Mouse (Mus musculus) intestine, embryonic 16.5 days (tissue): ENCODE measurements at regions not wholly inside any gene's neighbourhood (a gene's known extent, or its start where the extent isn't known, plus 50 kb on each side); places are given as distances from the start of the nearest gene placed in this dataset.

Source experiments
- ATAC-seq: fragments of 200-750 bp; cut with Nextera tagmentation; 2 replicates; pipeline ENCODE4 v1.8.0; 2017; ENCODE audit warnings: moderate TSS enrichment, moderate library complexity
- H3K27ac ChIP-seq: fragments of 300-500 bp; sonication (generic); 2 replicates; pipeline ENCODE4 v1.5.1; 2014; ENCODE audit warnings: mild to moderate bottlenecking, low read length
- H3K27me3 ChIP-seq: fragments of 300-500 bp; sonication (generic); replicated peaks from 2 replicates; pipeline ENCODE4 v1.6.1; 2014; ENCODE audit warnings: low read length, control low read depth, mixed read lengths; ENCODE audit not compliant: control insufficient read depth, insufficient read depth
- H3K36me3 ChIP-seq: fragments of 300-500 bp; sonication (generic); 2 replicates; pipeline ENCODE4 v1.6.1; 2014; ENCODE audit warnings: low read length, control low read depth; ENCODE audit not compliant: control insufficient read depth, insufficient read depth
- H3K4me1 ChIP-seq: fragments of 300-500 bp; sonication (generic); 2 replicates; pipeline ENCODE4 v1.6.1; 2014; ENCODE audit warnings: low read length, control low read depth, mixed read lengths; ENCODE audit not compliant: control insufficient read depth, insufficient read depth
- H3K4me2 ChIP-seq: fragments of 300-500 bp; sonication (generic); 2 replicates; pipeline ENCODE4 v1.6.1; 2014; ENCODE audit warnings: low read depth, low read length, control low read depth
- H3K4me3 ChIP-seq: fragments of 300-500 bp; sonication (generic); 2 replicates; pipeline ENCODE4 v1.5.1; 2014; ENCODE audit warnings: mild to moderate bottlenecking, low read length
- H3K9ac ChIP-seq: fragments of 300-500 bp; sonication (generic); 2 replicates; pipeline ENCODE4 v1.6.1; 2014; ENCODE audit warnings: low read depth, low read length
- H3K9me3 ChIP-seq: fragments of 300-500 bp; sonication (generic); 2 replicates; pipeline ENCODE4 v1.6.1; 2016; ENCODE audit warnings: low read length, control low read depth; ENCODE audit not compliant: control insufficient read depth
- WGBS: fragments of 180-500 bp; shearing (Covaris S2); extraction: QIAGEN DNeasy Blood & Tissue Kit; methylation state at CpG from one replicate; pipeline ENCODE4 v1.1.7; 2014; 5-methylcytosine and 5-hydroxymethylcytosine counted together

GRCm38 (mm10) chr11:7533327-7533726 is 319.6 kb upstream of the Igfbp3 start:
- Histone ChIP-seq H3K27ac (no peak overlapping the region), H3K9ac (no peak overlapping the region), H3K4me3 (no peak overlapping the region), H3K9me3 (peaks cover 6% of the 10 kb centered on the region; the same call in 1 of the 2 replicates), H3K4me2 (no peak overlapping the region), H3K4me1 (no peaks in the 10 kb centered on the region), H3K27me3 (no peaks in the 10 kb centered on the region), H3K36me3 (no peaks in the 10 kb centered on the region)
- no peak for ATAC-seq
- WGBS = 52% methylated on average over 1 of the region's 1 CpGs

- H3K27me3 ChIP-seq = no peaks in the 10 kb centered on the region
- H3K9me3 ChIP-seq = peaks cover 4% of the 10 kb centered on the region; the same call in 1 of the 2 replicates
- no peak overlapping the region for H3K9ac ChIP-seq
- no peak for ATAC-seq
- H3K36me3 ChIP-seq = no peaks in the 10 kb centered on the region
- no peak overlapping the region for H3K4me3 ChIP-seq
- H3K4me2 ChIP-seq = no peak overlapping the region
- H3K27ac ChIP-seq = no peak overlapping the region
- 75% methylated on average over 3 of the region's 3 CpGs for WGBS
- no peaks in the 10 kb centered on the region for H3K4me1 ChIP-seq
Measured at GRCm38 (mm10) chr11:7531847-7532246, 318.1 kb upstream of the Igfbp3 start.

- H3K27ac ChIP-seq = no peak overlapping the region
Measured at GRCm38 (mm10) chr11:7530482-7531148, 316.9 kb upstream of the Igfbp3 start.

GRCm38 (mm10) chr11:7519556-7519955 is 305.8 kb upstream of the Igfbp3 start:
- no peaks in the 10 kb centered on the region for H3K27me3 ChIP-seq
- 74% methylated on average over 2 of the region's 2 CpGs for WGBS

More at GRCm38 (mm10) chr11:7530482-7531148, 316.9 kb upstream of the Igfbp3 start:
- no peaks in the 10 kb centered on the region for H3K4me1 ChIP-seq
- H3K4me2 ChIP-seq = no peak overlapping the region
- H3K4me3 ChIP-seq = no peak overlapping the region
- 63% methylated on average over 6 of the region's 6 CpGs for WGBS
- H3K27me3 ChIP-seq = no peaks in the 10 kb centered on the region
- H3K9me3 ChIP-seq = no peaks in the 10 kb centered on the region
- no peak for ATAC-seq
- no peak overlapping the region for H3K9ac ChIP-seq
- no peaks in the 10 kb centered on the region for H3K36me3 ChIP-seq

GRCm38 (mm10) chr11:7508861-7509260 is 295.1 kb upstream of the Igfbp3 start:
- H3K9me3 ChIP-seq = no peaks in the 10 kb centered on the region
- H3K9ac ChIP-seq = no peak overlapping the region
- 78% methylated on average over 5 of the region's 5 CpGs for WGBS
- ATAC-seq = no peak
- H3K4me1 ChIP-seq = no peaks in the 10 kb centered on the region
- H3K27me3 ChIP-seq = no peaks in the 10 kb centered on the region
- H3K4me2 ChIP-seq = no peak overlapping the region
- no peak overlapping the region for H3K4me3 ChIP-seq
- no peak overlapping the region for H3K27ac ChIP-seq
- no peaks in the 10 kb centered on the region for H3K36me3 ChIP-seq

More at GRCm38 (mm10) chr11:7519556-7519955, 305.8 kb upstream of the Igfbp3 start:
- Histone ChIP-seq H3K27ac (no peak overlapping the region), H3K9me3 (no peaks in the 10 kb centered on the region), H3K4me1 (no peaks in the 10 kb centered on the region), H3K36me3 (no peaks in the 10 kb centered on the region), H3K9ac (no peak overlapping the region), H3K4me3 (no peak overlapping the region), H3K4me2 (no peak overlapping the region)
- ATAC-seq = no peak

- Histone ChIP-seq H3K36me3 (no peaks in the 10 kb centered on the region), H3K9me3 (no peaks in the 10 kb centered on the region), H3K4me3 (no peak overlapping the region), H3K4me2 (no peak overlapping the region), H3K4me1 (no peaks in the 10 kb centered on the region), H3K27me3 (no peaks in the 10 kb centered on the region), H3K9ac (no peak overlapping the region), H3K27ac (no peak overlapping the region)
- 31% methylated on average over 7 of the region's 7 CpGs for WGBS
- no peak for ATAC-seq
Measured at GRCm38 (mm10) chr11:7506421-7506945, 292.8 kb upstream of the Igfbp3 start.

- Histone ChIP-seq H3K4me1 (no peaks in the 10 kb centered on the region), H3K9me3 (no peaks in the 10 kb centered on the region), H3K27me3 (no peaks in the 10 kb centered on the region), H3K4me3 (no peak overlapping the region), H3K4me2 (no peak overlapping the region), H3K9ac (no peak overlapping the region), H3K27ac (no peak overlapping the region), H3K36me3 (no peaks in the 10 kb centered on the region)
- peak; percentile 38; the same call in 1 of the 2 replicates for ATAC-seq
- WGBS = 78% methylated on average over 10 of the region's 10 CpGs
Measured at GRCm38 (mm10) chr11:7504651-7505321, 291.1 kb upstream of the Igfbp3 start.

- Histone ChIP-seq H3K36me3 (no peaks in the 10 kb centered on the region), H3K9me3 (no peaks in the 10 kb centered on the region), H3K27me3 (no peaks in the 10 kb centered on the region), H3K4me3 (no peak overlapping the region), H3K27ac (no peak overlapping the region), H3K4me1 (no peaks in the 10 kb centered on the region), H3K9ac (no peak overlapping the region), H3K4me2 (no peak overlapping the region)
- ATAC-seq = no peak
- WGBS = 77% methylated on average over 2 of the region's 2 CpGs
Measured at GRCm38 (mm10) chr11:7502679-7503078, 289.0 kb upstream of the Igfbp3 start.

GRCm38 (mm10) chr11:7502045-7502444 is 288.3 kb upstream of the Igfbp3 start:
- no peaks in the 10 kb centered on the region for H3K36me3 ChIP-seq
- H3K27me3 ChIP-seq = no peaks in the 10 kb centered on the region
- H3K4me2 ChIP-seq = no peak overlapping the region
- ATAC-seq = no peak
- WGBS = 77% methylated on average over 2 of the region's 2 CpGs
- H3K4me3 ChIP-seq = no peak overlapping the region
- H3K9me3 ChIP-seq = no peaks in the 10 kb centered on the region
- no peak overlapping the region for H3K27ac ChIP-seq
- no peak overlapping the region for H3K9ac ChIP-seq
- no peaks in the 10 kb centered on the region for H3K4me1 ChIP-seq
